Mouse (Mus musculus): ENCODE measurements at regions not wholly inside any gene's neighbourhood (a gene's known extent, or its start where the extent isn't known, plus 50 kb on each side); places are given as distances from the start of the nearest gene placed in this dataset.

DNA sequence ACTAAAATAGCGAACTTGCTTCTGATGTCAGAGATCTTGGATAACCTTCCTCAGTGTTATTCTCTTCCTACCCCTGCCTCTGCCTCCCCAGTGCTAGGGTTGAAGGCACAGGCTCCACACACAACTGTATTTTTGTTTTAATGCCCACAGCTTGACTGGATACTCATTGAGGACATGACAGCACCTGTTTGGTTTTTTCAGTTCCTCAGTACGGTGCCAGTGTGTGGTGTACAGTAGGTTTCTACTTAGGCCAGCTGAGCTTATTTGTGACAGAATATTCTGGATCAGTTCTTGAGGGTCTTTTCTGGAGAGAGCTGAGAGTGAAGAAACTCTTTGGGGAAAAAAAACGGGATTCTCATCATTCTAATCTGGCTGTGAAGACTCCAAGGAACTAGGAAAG is 201.1 kb downstream of the Tmem38b start:
- no peak for DNase-seq
- intact Hi-C loops (cut with DNase I), result no loop called here

DNA sequence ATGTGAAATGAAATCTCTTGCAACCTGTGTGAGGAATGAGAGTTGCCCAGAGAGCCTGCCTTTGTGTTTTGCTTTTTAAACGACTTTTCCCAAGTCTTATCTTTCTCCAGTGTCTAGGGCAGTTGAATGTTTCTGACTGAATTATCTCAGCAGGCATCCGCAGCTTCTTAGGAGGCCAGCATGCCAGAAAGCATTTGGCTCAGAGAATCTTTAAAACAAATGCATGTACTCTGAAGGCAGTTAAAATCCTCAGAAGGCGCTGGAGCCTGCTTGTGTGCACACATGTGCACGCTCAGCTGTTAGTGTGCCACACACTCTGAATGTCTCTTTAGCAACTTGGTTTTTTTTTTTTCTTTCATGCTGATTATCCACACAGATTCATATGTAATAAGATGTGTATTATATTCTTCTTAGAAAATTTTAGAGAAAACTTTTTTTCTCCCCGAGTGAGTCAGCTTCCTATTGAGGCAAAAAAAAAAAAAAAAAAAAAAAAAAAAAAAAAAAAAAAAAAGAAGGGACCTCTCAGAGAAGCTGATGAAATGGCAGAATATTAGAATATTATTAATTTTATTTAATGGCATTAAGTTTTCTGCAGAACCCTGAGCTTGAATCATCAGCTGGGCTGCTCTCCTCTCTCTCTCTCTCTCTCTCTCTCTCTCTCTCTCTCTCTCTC is 201.9 kb downstream of the Tmem38b start:
- DNase-seq, result no peak
- intact Hi-C loops (cut with DNase I), result no loop called here

DNA sequence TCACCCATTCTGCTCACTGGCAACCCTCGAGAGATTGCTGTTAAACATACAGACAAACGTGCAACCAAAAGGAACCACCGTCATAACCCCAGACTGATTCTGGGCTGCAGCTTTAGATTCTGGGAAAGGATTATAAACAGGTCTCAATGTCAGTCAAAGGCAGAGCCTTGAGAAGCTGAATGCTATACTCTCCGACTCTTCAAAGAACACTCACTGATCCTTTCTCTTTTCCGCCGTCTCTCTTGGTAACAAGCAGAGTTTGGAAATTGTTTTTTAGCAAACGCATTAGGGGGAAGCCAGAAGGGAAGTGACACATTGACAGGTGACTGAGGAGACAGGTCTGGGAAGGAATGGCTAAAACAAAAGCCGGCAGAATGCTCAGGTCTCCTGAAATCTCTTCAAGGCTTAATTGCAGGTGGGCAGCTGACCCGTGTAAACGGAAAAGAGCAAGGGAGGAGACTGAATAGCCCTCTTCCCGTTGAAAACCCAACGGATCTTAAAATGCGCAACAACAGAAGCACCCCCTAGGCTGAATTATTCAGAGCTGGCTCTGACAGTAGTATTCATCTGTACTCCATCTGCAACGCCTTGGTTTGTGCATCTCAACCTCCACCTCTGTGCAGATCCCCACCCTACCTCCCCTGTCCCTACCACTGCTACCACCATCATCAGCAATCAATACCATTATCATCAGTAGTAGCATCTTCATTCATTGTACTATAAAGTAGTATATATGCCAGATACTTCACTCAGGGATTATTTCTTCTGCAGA is 219.6 kb downstream of the Tmem38b start:
- intact Hi-C loops (cut with DNase I), result no loop called here
- no peak for DNase-seq

DNA sequence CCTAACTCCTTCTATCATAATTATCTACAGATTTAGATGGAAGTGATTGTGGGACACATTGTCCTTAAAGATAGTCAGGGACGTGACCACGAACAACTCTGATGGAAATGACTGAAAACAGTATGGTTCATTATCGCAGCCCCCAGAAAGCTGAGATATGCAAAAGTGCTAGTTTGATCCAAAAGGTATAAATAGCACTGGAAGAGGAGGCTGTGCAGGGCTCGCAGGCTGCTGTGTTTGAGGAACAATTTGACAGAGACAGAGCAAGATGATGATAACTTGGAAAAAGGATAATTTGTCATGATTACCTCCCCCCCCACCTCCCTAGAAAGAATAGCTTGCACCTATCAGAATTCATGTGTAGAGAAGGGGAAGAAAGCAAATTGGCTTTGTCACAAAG is 238.5 kb downstream of the Tmem38b start:
- DNase-seq, result no peak
- intact Hi-C loops (cut with DNase I), result no loop called here

DNA sequence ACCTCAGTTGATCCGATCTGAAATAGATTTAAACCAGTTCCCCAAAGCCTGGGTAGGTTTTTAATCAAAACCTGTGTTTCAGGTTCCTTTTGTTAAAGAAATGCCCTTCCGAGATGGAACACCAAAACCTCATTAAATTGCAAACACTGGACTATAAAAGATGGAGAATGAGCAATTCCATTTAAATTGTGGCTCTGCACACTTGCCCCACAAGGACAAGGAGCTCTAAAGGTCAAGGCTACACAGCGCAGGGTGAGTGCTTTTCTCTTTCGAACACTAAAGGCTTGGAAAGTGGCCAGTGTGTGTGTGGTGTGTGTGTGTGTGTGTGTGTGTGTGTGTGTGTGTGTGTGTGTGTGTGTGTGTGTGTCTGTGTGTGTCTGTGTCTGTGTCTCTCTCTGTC is 246.1 kb downstream of the Tmem38b start:
- intact Hi-C loops (cut with DNase I), result no loop called here
- DNase-seq, result no peak

DNA sequence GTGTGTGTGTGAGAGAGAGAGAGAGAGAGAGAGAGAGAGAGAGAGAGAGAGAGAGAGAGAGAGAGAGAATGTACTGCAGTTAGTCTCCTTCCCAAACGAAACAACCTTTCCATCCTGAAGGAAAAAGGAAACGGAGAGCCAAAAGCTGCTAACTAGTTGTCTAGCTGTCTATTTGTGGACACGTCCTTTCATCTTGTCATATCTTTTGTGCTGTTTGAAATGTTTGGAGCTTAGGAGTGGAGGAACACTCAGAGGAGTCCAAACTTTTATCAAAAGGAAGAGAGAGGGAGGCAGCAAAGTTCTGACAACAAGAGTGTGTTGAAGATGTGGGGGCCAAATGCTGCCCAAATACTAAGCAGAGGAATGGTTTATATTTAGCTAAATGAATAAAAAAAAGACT is 246.6 kb downstream of the Tmem38b start:
- intact Hi-C loops (cut with DNase I), result no loop called here
- DNase-seq, result no peak

DNA sequence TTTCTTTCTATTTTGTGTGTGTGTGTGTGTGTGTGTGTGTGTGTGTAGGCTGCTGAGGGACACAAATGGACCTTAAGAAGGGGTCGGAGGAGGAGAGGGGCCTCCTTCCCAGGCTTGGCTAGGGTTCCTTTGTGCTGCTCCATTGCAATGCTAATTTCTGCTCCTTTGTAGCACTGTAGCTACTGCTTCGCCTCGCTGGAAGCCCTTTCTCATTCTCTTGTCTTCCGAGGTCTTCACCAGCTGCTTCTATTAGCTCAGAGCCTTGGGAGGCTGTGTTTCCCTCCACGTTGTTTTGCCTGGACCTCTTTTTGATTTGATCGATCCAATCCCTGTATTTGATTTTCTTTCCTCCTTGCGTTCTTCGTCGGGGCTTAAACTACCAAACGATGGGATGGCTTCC is 247.1 kb downstream of the Tmem38b start:
- intact Hi-C loops (cut with DNase I), result no loop called here
- no peak for DNase-seq

DNA sequence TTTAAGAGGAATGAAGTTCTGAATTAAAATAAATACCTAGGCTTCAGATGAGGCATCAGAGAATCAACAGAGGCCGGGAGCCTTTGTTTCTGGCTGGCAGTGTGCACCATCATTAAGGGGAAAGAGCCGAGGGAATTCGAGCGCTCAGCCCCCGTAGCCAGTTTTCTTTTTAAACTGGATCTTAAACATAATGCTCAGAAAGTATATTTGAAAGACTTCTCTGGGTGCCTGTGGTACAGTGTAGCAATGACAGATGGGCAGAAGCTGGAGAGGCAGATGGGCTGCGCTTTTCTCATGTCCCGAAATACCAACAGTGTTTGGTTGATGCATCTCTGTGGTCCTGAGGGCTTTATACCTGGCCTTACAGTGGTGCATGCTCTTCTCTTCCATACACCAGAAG is 247.6 kb downstream of the Tmem38b start:
- DNase-seq, result no peak
- intact Hi-C loops (cut with DNase I), result no loop called here

DNA sequence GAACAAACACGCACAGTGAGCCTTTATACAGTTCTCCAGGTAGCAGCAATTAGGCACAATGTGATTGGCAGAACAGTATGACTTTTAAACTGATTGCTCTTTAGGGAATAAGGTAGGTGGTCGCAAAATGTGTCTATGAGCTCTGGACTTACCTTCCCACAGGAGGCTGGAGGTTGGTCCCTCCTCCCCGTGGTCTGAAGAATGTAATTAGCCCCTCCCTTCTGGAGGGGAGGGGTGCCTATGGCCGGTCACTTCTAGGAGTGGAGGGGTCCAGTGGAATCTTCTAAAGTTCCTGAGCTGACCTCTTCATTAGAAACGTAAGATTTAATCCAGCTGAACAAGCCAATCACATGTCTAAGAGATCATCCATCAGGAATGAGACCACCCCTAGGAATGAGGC is 248.4 kb downstream of the Tmem38b start:
- DNase-seq, result no peak
- intact Hi-C loops (cut with DNase I), result no loop called here

DNA sequence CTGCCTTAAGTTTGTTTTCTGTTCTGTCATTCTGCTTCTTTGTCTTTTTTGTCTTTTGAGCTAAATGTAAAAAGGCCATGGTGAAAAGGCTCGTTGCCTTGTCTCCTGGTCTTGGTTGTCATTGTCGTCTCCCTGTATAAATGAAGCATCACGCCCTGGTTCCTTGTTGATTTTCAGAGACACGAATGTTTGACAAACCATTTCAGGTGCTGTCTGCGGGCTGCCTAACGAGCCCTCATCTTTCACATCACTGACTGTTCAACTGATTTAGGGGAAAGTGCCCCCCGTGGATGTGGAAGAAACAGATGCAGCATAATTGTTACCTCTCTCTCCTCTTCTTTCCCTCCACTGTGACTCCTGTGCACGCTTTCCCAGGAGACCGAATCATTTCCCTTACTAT is 254.7 kb downstream of the Tmem38b start:
- intact Hi-C loops (cut with DNase I), result no loop called here
- DNase-seq, result no peak

DNA sequence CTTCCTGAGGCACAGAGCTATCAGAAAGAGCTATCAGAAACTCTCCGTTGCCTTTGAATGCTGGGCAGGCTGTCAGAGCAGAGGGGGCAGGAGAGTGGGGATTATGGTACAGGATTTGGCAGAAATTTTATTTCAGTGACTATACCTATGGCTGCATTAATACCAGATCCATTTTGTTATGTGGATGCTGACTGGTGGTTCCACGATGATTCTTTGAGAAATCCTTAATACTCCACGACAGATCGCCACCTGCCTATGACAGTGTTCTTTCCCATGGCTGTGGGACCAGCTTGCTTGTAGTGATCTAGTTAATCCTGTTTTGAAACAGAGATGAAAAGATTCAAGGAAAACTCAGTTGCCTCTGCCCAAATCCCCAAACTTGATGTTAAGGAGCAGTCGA is 255.6 kb downstream of the Tmem38b start:
- DNase-seq, result no peak
- intact Hi-C loops (cut with DNase I), result no loop called here

DNA sequence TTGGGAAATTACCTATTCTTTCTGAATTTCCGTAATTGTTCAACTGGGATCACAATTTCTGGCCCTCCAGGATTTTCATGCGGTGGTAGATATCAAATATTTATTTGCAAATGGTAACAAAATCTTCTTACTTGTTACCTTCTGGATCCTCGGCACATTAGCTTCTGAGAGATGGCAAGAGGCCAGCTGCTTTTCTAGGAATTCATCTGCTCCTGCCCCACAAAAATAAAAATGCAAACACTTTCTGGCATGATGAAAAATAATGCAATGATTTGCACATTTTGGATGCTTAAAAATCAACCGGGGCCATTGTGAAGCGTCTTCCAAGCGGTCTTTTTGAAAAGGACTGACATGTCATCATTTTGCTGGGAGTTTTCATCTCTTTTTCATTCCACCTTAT is 258.9 kb downstream of the Tmem38b start:
- intact Hi-C loops (cut with DNase I), result no loop called here
- DNase-seq, result no peak

DNA sequence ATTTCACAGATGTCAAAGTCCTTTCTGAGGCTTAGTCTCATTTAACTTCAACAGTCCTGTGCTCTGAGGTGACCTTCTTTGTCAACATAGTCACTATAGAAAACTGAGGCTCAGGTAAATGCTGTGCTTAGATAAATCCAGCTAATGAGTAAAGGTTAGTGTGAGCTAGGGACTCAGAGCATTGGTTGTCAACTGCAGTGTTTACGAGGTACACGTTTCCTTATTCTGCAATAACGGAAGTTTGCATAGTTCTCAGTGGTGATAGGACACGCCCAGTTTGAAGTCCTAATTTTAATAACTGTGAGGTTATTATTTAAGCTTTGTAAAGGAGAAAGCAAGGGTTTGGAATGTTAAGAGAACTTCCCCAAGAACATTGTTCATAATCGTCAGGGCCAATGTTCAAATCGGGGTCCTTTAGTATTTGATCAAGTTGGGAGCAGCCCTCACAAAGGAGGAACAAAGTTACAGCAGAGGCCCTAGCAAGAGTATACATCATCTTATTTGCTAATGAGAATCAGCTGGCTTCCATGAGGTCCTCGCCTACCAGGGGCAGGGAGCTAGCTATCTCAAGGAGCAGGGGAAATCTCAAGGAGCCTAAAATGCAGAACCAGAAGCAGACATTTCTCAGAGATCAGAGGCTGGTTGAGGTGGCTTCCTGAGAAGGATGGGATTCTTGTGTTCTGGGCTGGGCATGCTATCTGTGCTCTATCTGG is 268.6 kb downstream of the Tmem38b start:
- intact Hi-C loops (cut with DNase I), result no loop called here
- DNase-seq, result no peak

DNA sequence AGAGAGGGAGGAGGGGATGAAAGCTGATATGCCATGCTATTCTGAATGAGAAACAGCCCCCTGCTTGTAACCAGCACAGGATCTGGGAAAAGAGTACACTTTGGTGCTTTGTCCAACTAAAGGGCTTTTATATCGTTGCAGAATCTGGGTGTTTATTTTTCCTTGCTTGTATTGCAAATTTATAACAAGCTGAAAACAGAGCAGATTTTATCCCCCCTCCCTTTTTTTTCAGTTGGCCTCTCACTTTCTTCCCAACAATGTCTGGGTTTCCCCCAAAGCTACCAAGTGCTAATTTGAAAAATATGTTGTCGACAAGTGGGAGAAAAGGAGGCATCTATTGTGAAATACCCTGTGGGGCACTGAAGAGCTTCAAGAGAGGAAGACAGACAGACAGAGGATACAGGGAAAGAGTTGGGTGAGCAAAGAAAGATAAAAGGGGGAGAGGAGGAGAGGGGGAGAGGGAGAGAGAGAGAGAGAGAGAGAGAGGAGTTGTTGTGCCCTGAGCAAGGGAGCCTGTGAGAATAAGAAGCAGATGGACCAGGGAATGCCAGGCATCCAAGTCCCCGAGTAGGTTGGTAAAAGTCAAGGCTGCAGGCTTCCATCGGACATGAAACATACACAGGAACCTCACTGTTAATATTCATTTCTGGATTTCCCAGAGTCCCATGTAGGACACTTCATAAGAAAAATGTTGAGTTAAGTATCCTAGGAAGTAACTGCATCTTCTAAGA is 269.5 kb downstream of the Tmem38b start:
- intact Hi-C loops (cut with DNase I), result no loop called here
- no peak for DNase-seq

DNA sequence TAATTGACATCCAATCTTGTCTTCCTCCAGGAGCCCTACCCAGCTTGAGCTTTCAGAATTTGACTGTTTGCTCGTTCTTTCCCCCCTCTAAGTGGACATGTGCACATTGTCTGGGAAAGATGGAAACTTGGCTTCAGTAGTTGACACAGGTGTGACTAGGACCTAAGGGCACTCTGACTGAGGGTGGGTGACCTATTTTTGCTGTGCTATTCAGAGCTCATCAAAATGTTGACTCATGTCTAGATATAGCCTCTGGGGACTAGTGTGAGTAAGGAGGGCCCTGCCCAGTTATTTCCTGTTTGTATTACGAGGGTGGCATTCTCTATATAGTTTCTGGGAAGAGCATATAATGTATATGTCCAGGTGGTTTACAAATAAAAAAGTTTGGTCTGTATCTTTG is 271.7 kb downstream of the Tmem38b start:
- no peak for DNase-seq

DNA sequence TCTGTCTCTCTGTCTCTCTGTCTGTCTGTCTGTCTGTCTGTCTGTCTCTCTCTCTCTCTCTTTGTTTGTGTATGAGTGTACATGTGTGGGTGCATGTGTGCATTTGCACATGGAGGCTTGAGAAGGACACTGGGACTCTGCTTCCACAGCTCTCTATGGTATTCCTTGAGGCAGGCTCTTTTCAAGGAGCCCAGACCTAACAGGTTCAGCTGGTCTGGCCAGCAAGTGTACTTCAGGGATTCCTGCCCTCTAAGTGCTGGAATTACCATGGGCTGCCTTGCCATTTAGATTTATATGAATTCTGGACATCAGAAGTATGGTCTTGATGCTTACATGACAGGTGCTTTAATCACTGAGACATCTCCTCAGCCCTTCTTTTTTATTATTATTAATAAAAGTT is 274.4 kb downstream of the Tmem38b start:
- intact Hi-C loops (cut with DNase I), result no loop called here
- DNase-seq, result no peak

More for the DNA sequence above, 271.7 kb downstream of the Tmem38b start:
- intact Hi-C loops (cut with DNase I), result no loop called here

DNA sequence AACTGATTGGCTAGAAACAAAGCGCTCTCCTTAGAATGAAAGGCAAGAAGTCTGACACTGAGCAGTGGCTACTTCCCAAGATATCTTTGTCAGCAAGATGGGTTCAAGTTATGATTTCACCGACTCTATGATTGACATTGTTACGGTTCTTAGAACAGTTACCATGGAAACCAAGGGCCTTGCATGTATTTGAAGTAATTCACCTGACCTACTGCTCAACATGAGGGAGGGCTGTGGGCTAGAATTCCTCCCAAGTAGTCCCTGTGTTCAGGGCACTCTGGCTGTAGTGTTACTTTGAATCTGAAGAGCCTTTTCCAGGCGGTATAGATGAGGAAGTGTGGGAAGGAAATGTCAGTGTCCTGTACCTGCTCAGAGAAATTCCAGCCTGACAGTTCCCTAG is 281.1 kb downstream of the Tmem38b start:
- intact Hi-C loops (cut with DNase I), result no loop called here
- no peak for DNase-seq

DNA sequence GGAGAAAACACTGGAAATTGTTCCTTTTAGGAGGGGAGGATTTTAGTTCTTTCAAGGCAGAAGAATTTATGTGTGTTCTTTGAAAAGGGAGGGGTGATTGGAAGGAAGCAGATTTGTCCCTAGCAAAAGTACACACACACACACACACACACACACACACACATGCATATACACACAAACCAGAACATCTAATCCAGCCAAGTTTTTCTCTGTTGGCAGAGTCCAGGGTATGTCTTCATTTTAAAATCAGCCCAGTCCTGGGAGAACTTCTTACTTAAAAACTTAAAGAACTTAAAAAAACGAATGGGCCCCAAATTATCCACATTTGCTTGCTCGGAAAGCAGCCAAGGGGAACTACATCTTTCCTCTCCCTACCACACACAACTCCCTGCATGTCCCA is 290.5 kb downstream of the Tmem38b start:
- intact Hi-C loops (cut with DNase I), result no loop called here
- DNase-seq, result no peak

DNA sequence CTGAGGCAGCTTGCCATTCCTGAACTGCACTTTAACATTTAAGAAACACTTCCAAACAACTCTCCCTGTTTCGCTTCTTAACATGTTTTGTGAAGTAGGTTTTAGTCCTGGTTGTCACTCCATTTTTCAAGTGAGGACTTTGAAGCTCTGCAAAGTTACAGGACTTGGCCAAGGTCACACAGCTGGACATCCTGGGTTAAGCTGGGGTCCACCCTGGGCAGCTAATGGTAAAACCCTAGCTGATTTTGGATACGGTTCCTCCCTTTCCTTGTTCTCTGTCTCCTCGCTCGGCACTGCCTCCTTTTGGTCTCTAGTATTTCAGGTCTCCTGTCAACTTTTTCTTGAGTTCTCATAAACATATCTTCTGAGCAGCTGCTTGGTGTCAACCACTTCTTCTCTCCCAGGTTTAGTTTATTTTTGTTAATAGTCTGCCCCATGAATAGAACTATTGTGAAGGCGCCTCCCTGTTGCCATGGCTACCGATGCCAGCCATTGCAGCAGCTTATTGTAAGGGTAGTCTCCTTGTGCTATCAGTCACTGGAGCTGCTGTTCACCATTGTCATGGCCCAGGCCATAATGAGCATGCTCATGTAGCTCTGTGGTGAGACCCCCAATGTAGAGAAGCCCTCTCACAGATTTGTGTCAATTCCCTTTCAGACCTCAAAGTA is 292.5 kb downstream of the Tmem38b start:
- intact Hi-C loops (cut with DNase I), result no loop called here
- DNase-seq, result no peak
